Mouse (Mus musculus): ENCODE results near the gene Pacsin2.
"Not testable (repeated sequence)": the region's sequence is repeated elsewhere in the genome, so short reads cannot be mapped to it uniquely, and the experiment has no call there.

DNA sequence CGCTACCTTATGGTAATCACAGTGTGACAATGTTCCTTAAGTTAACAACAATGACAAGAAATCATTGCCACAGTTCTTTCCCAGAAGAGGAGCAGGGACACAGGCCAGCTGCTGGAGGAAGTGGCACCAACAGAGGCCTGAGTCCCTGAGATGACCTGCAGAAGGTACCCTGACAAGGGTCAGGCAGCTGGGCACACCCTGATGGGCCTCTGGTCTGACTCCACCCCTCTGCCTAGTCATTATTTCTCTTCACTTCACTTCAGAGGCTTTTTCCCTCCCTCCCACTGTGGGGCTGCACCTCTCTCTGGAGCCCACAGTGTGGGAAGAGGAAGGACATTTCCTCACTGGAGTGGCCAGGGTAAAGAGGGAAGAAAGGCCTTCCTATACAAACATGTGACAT is 101.6 kb downstream of the Pacsin2 start:
- not testable (repeated sequence) for TF ChIP-seq TAL1, GATA1 (IDR thresholded peaks at IDR 0.05; ENCODE audit: low read length)

Measured in erythroblast, embryonic 14.5 days (primary cell).